Mouse (Mus musculus) MEL (cell line): ENCODE results near the gene Cox20. TPM values are rescaled to one million over a fixed set of nuclear protein-coding genes. Genes with fewer than 3 reads are reported as not detected.

ENCODE experiments used
- DNase-seq: peaks from one replicate; pipeline ENCODE4 v3.0.0; 2011; ENCODE audit warnings: low read depth, low spot score
- H3K27ac ChIP-seq: 2 replicates; pipeline ENCODE4 v1.5.1; 2012; ENCODE audit warnings: low read depth, mild to moderate bottlenecking, control low read depth, low read length, moderate library complexity; ENCODE audit not compliant: control insufficient read depth
- H3K27me3 ChIP-seq, 2 experiments: fragments of 150-350 bp in 1 of 2; sonication (generic) in 1 of 2; 2 replicates each; pipeline ENCODE4 v1.6.1; 2012; ENCODE audit warnings: low read length in 2 of 2, mild to moderate bottlenecking in 2 of 2, improper control_type of control experiment in 1 of 2, moderate library complexity in 1 of 2; ENCODE audit not compliant: insufficient read depth in 2 of 2, control insufficient read depth in 1 of 2
- H3K36me3 ChIP-seq, 2 experiments: 2 replicates each; pipeline ENCODE4 v1.6.1; 2012 to 2014; ENCODE audit warnings: low read length in 2 of 2, improper control_type of control experiment in 1 of 2, inconsistent platforms in 1 of 2, mild to moderate bottlenecking in 1 of 2; ENCODE audit not compliant: insufficient read depth in 2 of 2, control insufficient read depth in 1 of 2
- H3K4me1 ChIP-seq, 2 experiments: fragments of 150-350 bp in 1 of 2; sonication (generic) in 1 of 2; 2 replicates each; pipeline ENCODE4 v1.6.1; 2012; ENCODE audit warnings: low read length in 2 of 2, improper control_type of control experiment in 1 of 2, mild to moderate bottlenecking in 1 of 2; ENCODE audit not compliant: insufficient read depth in 2 of 2, control insufficient read depth in 1 of 2
- H3K4me3 ChIP-seq, 2 experiments: fragments of 150-350 bp in 1 of 2; sonication (generic) in 1 of 2; 2 replicates each; pipeline ENCODE4 v1.5.1; 2012; ENCODE audit warnings: low read depth in 2 of 2, low read length in 2 of 2, mild to moderate bottlenecking in 2 of 2, moderate library complexity in 2 of 2, control low read depth in 1 of 2, improper control_type of control experiment in 1 of 2; ENCODE audit not compliant: control insufficient read depth in 1 of 2, insufficient read depth in 1 of 2
- H3K79me2 ChIP-seq: 2 replicates; pipeline ENCODE4 v1.6.1; 2012; ENCODE audit warnings: mild to moderate bottlenecking, low read length, moderate library complexity; ENCODE audit not compliant: control insufficient read depth, poor library complexity, insufficient read depth
- H3K9ac ChIP-seq: 2 replicates; pipeline ENCODE4 v1.6.1; 2012; ENCODE audit warnings: low read depth, mild to moderate bottlenecking, control low read depth, low read length, moderate library complexity; ENCODE audit not compliant: control insufficient read depth, poor library complexity, severe bottlenecking
- H3K9me3 ChIP-seq: fragments of 150-350 bp; sonication (generic); replicated peaks from 2 replicates; pipeline ENCODE4 v1.6.1; 2012; ENCODE audit warnings: mild to moderate bottlenecking, low read length, improper control_type of control experiment, moderate library complexity; ENCODE audit not compliant: insufficient read depth
- CHD1 ChIP-seq: IDR thresholded peaks from 2 replicates; pipeline ENCODE4 v1.6.1; 2012; ENCODE audit warnings: low read depth, mild to moderate bottlenecking, inconsistent platforms, low read length, improper control_type of control experiment
- CHD2 ChIP-seq: IDR thresholded peaks from 2 replicates; pipeline ENCODE4 v1.6.1; 2011; ENCODE audit warnings: low read length, improper control_type of control experiment
- CTCF ChIP-seq, 3 experiments: IDR thresholded peaks in 2 of 3; conservative IDR thresholded peaks in 1 of 3; 2 replicates each; pipeline ENCODE4 v1.5.1; 2011 to 2012; ENCODE audit warnings: low read length in 3 of 3, low read depth in 2 of 3, mild to moderate bottlenecking in 2 of 3, improper control_type of control experiment in 1 of 3, inconsistent platforms in 1 of 3, mixed read lengths in 1 of 3, moderate library complexity in 1 of 3; ENCODE audit not compliant: control insufficient read depth in 1 of 3, insufficient read depth in 1 of 3, poor library complexity in 1 of 3, severe bottlenecking in 1 of 3
- E2F4 ChIP-seq: IDR thresholded peaks from 2 replicates; pipeline ENCODE4 v1.6.1; 2011; ENCODE audit warnings: low read depth, low read length, improper control_type of control experiment, borderline replicate concordance
- ELF1 ChIP-seq: IDR thresholded peaks from 2 replicates; pipeline ENCODE4 v1.6.1; 2014; ENCODE audit warnings: low read depth, mild to moderate bottlenecking, inconsistent platforms, low read length, improper control_type of control experiment, moderate library complexity
- EP300 ChIP-seq, 2 experiments: IDR thresholded peaks; 2 replicates each; pipeline ENCODE4 v1.6.1; 2011; ENCODE audit warnings: improper control_type of control experiment in 2 of 2, low read length in 2 of 2, low read depth in 1 of 2, mild to moderate bottlenecking in 1 of 2
- ETS1 ChIP-seq: IDR thresholded peaks from 2 replicates; pipeline ENCODE4 v1.6.1; 2012; ENCODE audit warnings: low read depth, mild to moderate bottlenecking, inconsistent platforms, low read length, improper control_type of control experiment, moderate library complexity
- GABPA ChIP-seq: IDR thresholded peaks from 2 replicates; pipeline ENCODE4 v1.6.1; 2012; ENCODE audit warnings: low read depth, mild to moderate bottlenecking, inconsistent platforms, low read length, improper control_type of control experiment, moderate library complexity
- GATA1 ChIP-seq: IDR thresholded peaks from 2 replicates; pipeline ENCODE4 v1.6.1; 2011; ENCODE audit warnings: low read depth, low read length, improper control_type of control experiment
- KAT2A ChIP-seq: conservative IDR thresholded peaks from 2 replicates; pipeline ENCODE4 v1.6.1; 2012; ENCODE audit warnings: low read depth, low read length, improper control_type of control experiment, inconsistent platforms
- MAFK ChIP-seq: IDR thresholded peaks from 2 replicates; pipeline ENCODE4 v1.6.1; 2011; ENCODE audit warnings: low read depth, mild to moderate bottlenecking, low read length, improper control_type of control experiment, borderline replicate concordance
- MAX ChIP-seq: IDR thresholded peaks from 2 replicates; pipeline ENCODE4 v1.6.1; 2011; ENCODE audit warnings: low read length, improper control_type of control experiment
- MEF2A ChIP-seq: IDR thresholded peaks from 2 replicates; pipeline ENCODE4 v1.6.1; 2014; ENCODE audit warnings: low read depth, mild to moderate bottlenecking, inconsistent platforms, low read length, improper control_type of control experiment; ENCODE audit not compliant: poor library complexity, insufficient replicate concordance, severe bottlenecking; ENCODE audit errors: extremely low read depth
- MXI1 ChIP-seq: IDR thresholded peaks from 2 replicates; pipeline ENCODE4 v1.6.1; 2011; ENCODE audit warnings: mild to moderate bottlenecking, low read depth, low read length, improper control_type of control experiment
- NRF1 ChIP-seq: IDR thresholded peaks from 2 replicates; pipeline ENCODE4 v1.6.1; 2014; ENCODE audit warnings: low read depth, mild to moderate bottlenecking, inconsistent platforms, low read length, improper control_type of control experiment, moderate library complexity; ENCODE audit not compliant: poor library complexity, insufficient read depth, severe bottlenecking
- POLR2AphosphoS2 ChIP-seq: IDR thresholded peaks from 2 replicates; pipeline ENCODE4 v1.6.1; 2011; ENCODE audit warnings: low read length, improper control_type of control experiment
- RAD21 ChIP-seq: IDR thresholded peaks from 2 replicates; pipeline ENCODE4 v1.6.1; 2011; ENCODE audit warnings: mild to moderate bottlenecking, low read depth, low read length, improper control_type of control experiment
- RCOR1 ChIP-seq: IDR thresholded peaks from 2 replicates; pipeline ENCODE4 v1.6.1; 2012; ENCODE audit warnings: low read depth, mild to moderate bottlenecking, inconsistent platforms, low read length, improper control_type of control experiment
- SIN3A ChIP-seq: IDR thresholded peaks from 2 replicates; pipeline ENCODE4 v1.6.1; 2012; ENCODE audit warnings: low read length, improper control_type of control experiment, inconsistent platforms
- SMC3 ChIP-seq: IDR thresholded peaks from 2 replicates; pipeline ENCODE4 v1.6.1; 2011; ENCODE audit warnings: low read depth, low read length, improper control_type of control experiment
- TAL1 ChIP-seq: IDR thresholded peaks from 2 replicates; pipeline ENCODE4 v1.6.1; 2012; ENCODE audit warnings: mild to moderate bottlenecking, inconsistent platforms, low read length, moderate library complexity, mixed read lengths
- TBP ChIP-seq: IDR thresholded peaks from 2 replicates; pipeline ENCODE4 v1.8.0; 2011; ENCODE audit warnings: low read depth, low read length, improper control_type of control experiment
- TCF12 ChIP-seq: IDR thresholded peaks from 2 replicates; pipeline ENCODE4 v1.6.1; 2014; ENCODE audit warnings: low read depth, mild to moderate bottlenecking, inconsistent platforms, low read length, improper control_type of control experiment, moderate library complexity
- ZC3H11A ChIP-seq: IDR thresholded peaks from 2 replicates; pipeline ENCODE4 v1.6.1; 2012; ENCODE audit warnings: low read depth, mild to moderate bottlenecking, inconsistent platforms, low read length, improper control_type of control experiment
- ZNF384 ChIP-seq: IDR thresholded peaks from 2 replicates; pipeline ENCODE4 v1.6.1; 2012; ENCODE audit warnings: low read depth, mild to moderate bottlenecking, inconsistent platforms, low read length, improper control_type of control experiment
- polyA plus RNA-seq, 2 experiments: library from polyadenylated mRNA; stranded (reverse) in 1 of 2; unstranded in 1 of 2; fragments of >175 nt in 1 of 2; fragments of >200 nt in 1 of 2; gene quantifications; 2 replicates each; pipeline versions ENCODE4 v1.2.1 to v1.2.4; 2012; ENCODE audit warnings: low replicate concordance in 2 of 2, low read depth in 1 of 2; ENCODE audit not compliant: insufficient read length in 2 of 2, insufficient read depth in 1 of 2, missing spikeins in 1 of 2
- total RNA-seq: library from RNA; depleted of rRNA; stranded (reverse); fragments of 300-350 nt; gene quantifications from 2 replicates; pipeline ENCODE4 v1.2.3, GENCODE M21; 2012

The Cox20 gene
- total and polyA plus RNA-seq, 3 experiments = 24.3 to 27.3 TPM; not detected in 1

DNA sequence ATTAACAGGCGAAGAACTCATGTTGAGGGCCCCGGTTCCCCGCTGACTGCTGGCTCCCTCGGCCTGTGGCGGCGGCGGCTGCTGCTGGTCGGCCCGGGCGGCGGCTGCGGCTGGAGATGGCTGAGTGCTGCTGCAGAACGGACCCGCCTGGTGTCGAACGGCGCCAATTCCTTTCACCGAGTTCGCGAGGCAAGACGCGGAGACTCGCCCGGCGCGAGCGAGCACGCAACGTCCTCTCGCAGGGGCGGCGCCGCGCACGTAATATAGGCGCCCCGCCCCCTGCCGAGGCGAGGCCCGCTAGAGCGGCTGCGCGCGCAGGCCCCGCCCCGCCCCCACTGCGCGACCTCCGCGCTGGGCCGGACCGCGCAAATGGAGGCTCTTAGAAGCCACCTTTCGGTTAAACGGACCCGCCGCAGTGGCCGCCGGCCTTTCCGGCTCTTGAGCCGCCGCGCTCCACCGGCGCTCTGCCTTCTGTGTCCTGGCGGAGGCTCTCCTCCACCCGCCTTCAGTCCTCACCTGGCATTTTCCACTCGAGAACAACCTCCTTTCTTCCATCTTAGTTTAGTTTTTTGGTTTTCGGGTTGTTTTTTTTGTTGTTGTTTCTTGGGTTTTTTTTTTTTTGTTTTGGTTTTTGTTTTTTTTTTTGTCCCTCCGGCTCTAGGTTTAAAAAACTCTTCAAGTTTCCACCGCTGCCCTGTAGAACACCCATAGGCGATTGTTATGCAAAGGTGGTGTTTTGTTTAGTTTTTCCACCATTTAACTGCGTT is 18.8 kb downstream of the Cox20 start, which contains the start of gene Hnrnpu (continued):
- TF ChIP-seq GATA1 (no peak), RCOR1 (no peak), ZC3H11A (no peak), GABPA (0 out of 2 replicates have a peak, but pooled peaks have one; percentile 16), MAFK (no peak), EP300 (IDR thresholded peaks at IDR 0.05; ENCODE audit: low read depth in 1 of 2, low read length in 2 of 2) (peak in 1 of 2 experiments; percentile 53; a peak in 1 of 4 replicates), ETS1 (peak; percentile 40; the same call in 1 of the 2 replicates), E2F4 (peak; percentile 64; the same call in 1 of the 2 replicates), TAL1 (no peak), ZNF384 (peak; percentile 79), MEF2A (peak; percentile 34; the same call in 1 of the 2 replicates), KAT2A (peak; percentile 46), RAD21 (no peak), SMC3 (no peak; the same call in 1 of the 2 replicates), MXI1 (peak; percentile 44; the same call in 1 of the 2 replicates), TBP (peak; percentile 93), CTCF (IDR thresholded peaks at IDR 0.05 in 2 of 3, conservative IDR thresholded peaks at IDR 0.05 in 1 of 3; ENCODE audit: control insufficient read depth in 1 of 3, insufficient read depth in 1 of 3, low read depth in 2 of 3, low read length in 3 of 3, poor library complexity in 1 of 3, severe bottlenecking in 1 of 3) (no peak), TCF12 (peak; percentile 76), SIN3A (peak; percentile 77), NRF1 (peak; percentile 82), ELF1 (0 out of 2 replicates have a peak, but pooled peaks have one; percentile 34), POLR2AphosphoS2 (peak; percentile 92)

GRCm38 (mm10) chr1:178338318-178338641 is 19.4 kb downstream of the Cox20 start:
- H3K79me2 ChIP-seq = peaks cover 42% of the 10 kb centered on the region
- peak overlapping the region; percentile 94 for H3K27ac ChIP-seq
- H3K4me1 ChIP-seq = peaks cover 10 to 11% of the 10 kb centered on the region in 2 experiments
- H3K27me3 ChIP-seq = no peaks in the 10 kb centered on the region
- peak; percentile 34; the same call in 1 of the 2 replicates for TF ChIP-seq TCF12
- no peak for TF ChIP-seq CHD2
- 0 out of 2 replicates have a peak, but pooled peaks have one; percentile 3 for TF ChIP-seq ETS1
- peak; percentile 13; the same call in 1 of the 2 replicates for TF ChIP-seq SIN3A
- 0 out of 2 replicates have a peak, but pooled peaks have one; percentile 49 for TF ChIP-seq CHD1
- TF ChIP-seq EP300 (IDR thresholded peaks at IDR 0.05; ENCODE audit: low read depth in 1 of 2, low read length in 2 of 2) = peak in 1 of 2 experiments; percentile 11; a peak in 1 of 4 replicates
- TF ChIP-seq MAX = no peak
- H3K4me3 ChIP-seq = peak overlapping the region; percentile 87 to 97
- peaks cover 26 to 28% of the 10 kb centered on the region in 2 experiments for H3K36me3 ChIP-seq
- peak; percentile 72 for DNase-seq
- no peaks in the 10 kb centered on the region for H3K9me3 ChIP-seq
- H3K9ac ChIP-seq = peak overlapping the region; percentile 99
